Mouse (Mus musculus) forebrain, embryonic 11.5 days (tissue): ENCODE data around the gene Ppp1r14a. TPM values are rescaled to one million over a fixed set of nuclear protein-coding genes. Genes with fewer than 3 reads are reported as not detected.

Source experiments
- ATAC-seq: fragments of 200-750 bp; cut with Nextera tagmentation; replicated peaks from 2 replicates; pipeline ENCODE4 v1.8.0; 2017; ENCODE audit warnings: moderate TSS enrichment; ENCODE audit not compliant: low FRiP score
- DNase-seq: peaks from one replicate; pipeline ENCODE4 v3.0.0-alpha.2; 2017; ENCODE audit warnings: low spot score
- H3K27ac ChIP-seq: fragments of 300-500 bp; sonication (generic); 2 replicates; pipeline ENCODE4 v1.5.1; 2014; ENCODE audit warnings: low read depth, low read length
- H3K27me3 ChIP-seq: fragments of 300-500 bp; sonication (generic); 2 replicates; pipeline ENCODE4 v1.6.1; 2014; ENCODE audit warnings: mild to moderate bottlenecking, low read length, mixed read lengths; ENCODE audit not compliant: control insufficient read depth, insufficient read depth
- H3K36me3 ChIP-seq: fragments of 300-500 bp; sonication (generic); 2 replicates; pipeline ENCODE4 v1.6.1; 2014; ENCODE audit warnings: mild to moderate bottlenecking, low read length, moderate library complexity, mixed read lengths; ENCODE audit not compliant: control insufficient read depth, insufficient read depth
- H3K4me1 ChIP-seq: fragments of 300-500 bp; sonication (generic); replicated peaks from 2 replicates; pipeline ENCODE4 v1.6.1; 2014; ENCODE audit warnings: low read length, mixed read lengths; ENCODE audit not compliant: control insufficient read depth, insufficient read depth
- H3K4me2 ChIP-seq: fragments of 300-500 bp; sonication (generic); 2 replicates; pipeline ENCODE4 v1.6.1; 2014; ENCODE audit warnings: low read depth, mild to moderate bottlenecking, low read length, moderate library complexity, mixed read lengths; ENCODE audit not compliant: severe bottlenecking
- H3K4me3 ChIP-seq: fragments of 300-500 bp; sonication (generic); 2 replicates; pipeline ENCODE4 v1.5.1; 2014; ENCODE audit warnings: low read depth, low read length
- H3K9ac ChIP-seq: fragments of 300-500 bp; sonication (generic); 2 replicates; pipeline ENCODE4 v1.6.1; 2014; ENCODE audit warnings: low read length
- H3K9me3 ChIP-seq: fragments of 300-500 bp; sonication (generic); 2 replicates; pipeline ENCODE4 v1.6.1; 2016; ENCODE audit warnings: low read length, mixed read lengths; ENCODE audit not compliant: control insufficient read depth
- WGBS: fragments of 180-500 bp; shearing (Covaris S2); extraction: QIAGEN DNeasy Blood & Tissue Kit; methylation state at CpG from one replicate; pipeline ENCODE4 v1.1.7; 2014; 5-methylcytosine and 5-hydroxymethylcytosine counted together
- polyA plus RNA-seq: library from polyadenylated mRNA; unstranded; fragments of >200 nt; fragmentation: Nextera tagmentation; extraction: Ambion mirVana; gene quantifications from 2 replicates; pipeline ENCODE4 v1.2.1, GENCODE M21; 2014

Gene Ppp1r14a
- polyA plus RNA-seq, 1 experiment from 2014 or later = 13.3 TPM

DNA sequence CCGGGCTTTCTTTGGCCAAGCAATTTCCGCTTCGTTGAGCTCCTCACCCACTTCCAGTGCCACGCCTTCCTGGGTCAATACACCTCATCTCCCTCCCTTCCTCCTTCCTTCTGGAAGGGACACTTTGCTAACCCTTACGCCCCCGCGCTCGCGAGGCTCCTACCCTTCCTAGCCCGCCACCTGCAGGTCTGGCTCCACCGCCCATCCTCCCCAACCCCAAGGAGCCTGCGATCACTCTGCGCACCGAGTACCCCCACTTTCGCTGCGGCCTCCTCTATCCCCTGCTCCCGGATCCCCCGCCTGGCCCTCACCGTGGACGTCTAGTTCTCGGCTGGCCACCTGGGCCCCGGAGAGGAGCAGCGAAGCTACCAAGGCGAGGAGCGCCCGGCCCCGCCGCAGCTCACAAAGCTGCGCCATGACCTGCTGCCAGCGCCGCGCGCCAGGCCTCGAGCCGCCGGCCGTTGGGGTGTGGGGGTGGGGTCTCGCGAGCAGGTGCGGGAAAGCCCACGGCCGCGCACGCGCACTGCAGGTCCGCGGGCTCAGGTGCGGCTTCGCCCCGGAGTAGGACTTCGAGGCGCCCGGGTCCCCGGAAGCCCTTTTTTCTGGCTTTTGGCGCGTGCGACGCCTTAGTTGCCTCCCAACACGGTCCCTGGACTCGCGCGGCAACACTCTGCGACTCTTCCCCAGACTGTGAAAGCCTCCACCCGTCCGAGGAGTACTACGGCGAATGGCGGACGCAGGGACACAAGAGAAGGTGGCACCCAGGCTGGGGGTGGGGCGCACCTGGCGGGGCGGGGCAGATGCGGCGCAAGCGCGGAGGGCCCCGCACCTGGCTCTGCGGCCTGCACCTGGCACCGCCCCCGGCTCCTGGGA is 7.7 kb upstream of the Ppp1r14a start, which contains the start of gene Spint2:
Gene Spint2 (minus strand): TSS at position 712 of the 873 bp plus-strand sequence.
- peak; percentile 81 for DNase-seq
- no peak within 1 kb of the TSS for H3K27ac ChIP-seq

DNA sequence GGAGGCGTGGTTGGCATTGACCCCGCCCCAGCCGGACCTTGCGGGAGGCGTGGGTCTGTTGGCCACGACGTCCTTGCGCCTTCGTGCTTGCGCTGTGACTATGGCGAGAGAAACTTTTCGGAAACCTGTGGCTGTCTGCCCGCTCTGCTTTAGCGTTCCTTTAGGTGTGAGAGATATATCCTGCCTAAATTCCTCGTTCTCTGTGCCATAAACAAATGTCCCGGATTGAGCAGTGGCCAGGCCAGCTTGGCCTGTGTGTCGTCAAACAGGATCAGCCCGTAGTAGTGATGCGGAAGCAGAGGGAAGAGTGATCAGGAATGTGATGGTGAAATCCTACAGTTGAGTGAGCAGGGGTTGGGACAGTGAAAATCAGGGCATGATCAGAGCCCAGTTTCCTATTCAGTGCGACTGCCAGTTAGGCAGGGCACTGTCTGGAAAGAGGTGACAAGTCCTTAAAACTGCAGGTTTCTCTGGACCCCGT is 7.0 kb upstream of the Ppp1r14a start:
- WGBS = 8% methylated on average over 21 of the region's 21 CpGs
- H3K9me3 ChIP-seq = no peaks in the 10 kb centered on the region
- peak overlapping the region; percentile 56 for H3K4me3 ChIP-seq
- peak overlapping the region; percentile 62 for H3K9ac ChIP-seq
- H3K4me2 ChIP-seq = peak overlapping the region; percentile 98
- ATAC-seq = 0 out of 2 replicates have a peak, but pooled peaks have one; percentile 2
- no peak for DNase-seq
- peaks cover 20% of the 10 kb centered on the region for H3K27me3 ChIP-seq
- no peaks in the 10 kb centered on the region for H3K36me3 ChIP-seq
- peaks cover 7% of the 10 kb centered on the region for H3K4me1 ChIP-seq
- no peak overlapping the region for H3K27ac ChIP-seq

More for the DNA sequence above, 7.7 kb upstream of the Ppp1r14a start, which contains the start of gene Spint2:
- Histone ChIP-seq H3K9ac (peak within 1 kb of the TSS; percentile 62), H3K9me3 (no peaks in the 10 kb centered on the region), H3K27me3 (peaks cover 20% of the 10 kb centered on the region), H3K4me3 (peak within 1 kb of the TSS; percentile 56), H3K36me3 (no peaks in the 10 kb centered on the region), H3K4me1 (peaks cover 7% of the 10 kb centered on the region), H3K4me2 (peak within 1 kb of the TSS; percentile 98)
- WGBS = under 1% methylated on average over 69 of the region's 80 CpGs
- peak; percentile 71 for ATAC-seq

DNA sequence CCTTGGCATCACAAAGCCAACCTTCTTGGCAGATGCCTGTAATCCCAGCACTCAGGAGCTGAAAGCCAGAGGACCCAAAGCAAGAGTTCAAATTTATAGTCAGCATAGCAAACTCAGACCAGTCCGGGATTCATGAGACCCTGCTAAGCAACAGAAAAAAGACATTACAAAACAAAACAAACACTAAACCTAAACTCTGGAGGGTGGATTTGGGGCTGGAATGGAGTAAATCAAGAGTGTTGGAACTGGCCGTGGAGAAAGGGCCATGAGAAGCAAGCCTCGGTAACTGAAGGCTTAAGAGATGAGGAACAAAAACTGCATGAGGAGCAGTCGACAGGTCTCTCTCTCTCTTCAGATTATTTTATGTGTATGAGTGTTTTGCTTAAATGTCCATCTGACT is 5.2 kb upstream of the Ppp1r14a start:
- DNase-seq (no peak), ATAC-seq (no peak)
- 88% methylated on average over 4 of the region's 4 CpGs for WGBS
- Histone ChIP-seq H3K4me1 (peaks cover 7% of the 10 kb centered on the region), H3K36me3 (no peaks in the 10 kb centered on the region), H3K9me3 (no peaks in the 10 kb centered on the region), H3K9ac (no peak overlapping the region), H3K4me2 (no peak overlapping the region), H3K27ac (no peak overlapping the region), H3K4me3 (no peak overlapping the region), H3K27me3 (peaks cover 22% of the 10 kb centered on the region)

DNA sequence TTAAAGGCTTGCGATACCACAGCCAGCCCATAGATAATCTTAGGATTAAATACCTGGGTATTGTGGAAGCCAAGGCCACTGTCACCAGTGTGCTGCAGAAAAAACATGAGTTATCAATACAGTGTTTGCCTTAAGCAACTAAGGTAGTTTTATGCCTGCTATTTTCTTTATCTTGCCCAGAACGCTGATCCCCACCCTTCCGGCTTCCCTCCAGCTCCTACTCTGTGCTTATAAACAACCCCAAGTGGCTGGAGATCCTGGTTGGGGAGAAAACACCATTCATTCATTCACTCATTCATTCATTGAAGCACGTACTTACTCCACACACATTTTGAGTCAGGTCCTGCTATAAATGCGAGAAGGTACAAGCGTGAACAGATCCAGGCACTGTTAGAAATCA is 4.6 kb upstream of the Ppp1r14a start:
- Histone ChIP-seq H3K36me3 (no peaks in the 10 kb centered on the region), H3K4me3 (no peak overlapping the region), H3K9ac (no peak overlapping the region), H3K9me3 (no peaks in the 10 kb centered on the region), H3K27ac (no peak overlapping the region), H3K4me2 (no peak overlapping the region), H3K27me3 (peaks cover 26% of the 10 kb centered on the region), H3K4me1 (peaks cover 10% of the 10 kb centered on the region)
- DNase-seq = no peak
- no peak for ATAC-seq
- 96% methylated on average over 6 of the region's 6 CpGs for WGBS

DNA sequence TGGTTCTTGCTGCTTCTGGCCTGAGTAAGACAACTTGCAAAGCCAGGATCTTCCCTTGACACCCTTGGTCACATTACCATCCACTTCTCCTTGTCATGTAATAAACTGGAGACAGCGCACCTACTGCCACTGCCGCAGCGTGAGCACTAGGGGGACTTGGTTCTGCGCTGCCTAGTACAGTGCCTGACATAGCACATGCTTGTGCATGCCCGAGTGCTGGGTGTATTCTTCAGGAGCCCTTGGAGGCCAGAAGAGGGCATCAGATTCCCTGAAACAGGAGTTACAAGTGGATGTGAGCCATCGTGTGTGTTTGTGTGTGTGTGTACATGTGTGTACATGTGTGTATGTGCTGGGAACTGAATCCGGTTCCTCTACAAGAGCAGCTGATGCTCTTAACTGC is 1.6 kb upstream of the Ppp1r14a start:
- Histone ChIP-seq H3K4me3 (no peak overlapping the region), H3K4me1 (peaks cover 12% of the 10 kb centered on the region), H3K27me3 (peaks cover 12% of the 10 kb centered on the region), H3K9ac (no peak overlapping the region), H3K9me3 (no peaks in the 10 kb centered on the region), H3K27ac (no peak overlapping the region), H3K36me3 (no peaks in the 10 kb centered on the region), H3K4me2 (no peak overlapping the region)
- no peak for DNase-seq
- WGBS = 88% methylated on average over 7 of the region's 7 CpGs
- ATAC-seq = no peak

DNA sequence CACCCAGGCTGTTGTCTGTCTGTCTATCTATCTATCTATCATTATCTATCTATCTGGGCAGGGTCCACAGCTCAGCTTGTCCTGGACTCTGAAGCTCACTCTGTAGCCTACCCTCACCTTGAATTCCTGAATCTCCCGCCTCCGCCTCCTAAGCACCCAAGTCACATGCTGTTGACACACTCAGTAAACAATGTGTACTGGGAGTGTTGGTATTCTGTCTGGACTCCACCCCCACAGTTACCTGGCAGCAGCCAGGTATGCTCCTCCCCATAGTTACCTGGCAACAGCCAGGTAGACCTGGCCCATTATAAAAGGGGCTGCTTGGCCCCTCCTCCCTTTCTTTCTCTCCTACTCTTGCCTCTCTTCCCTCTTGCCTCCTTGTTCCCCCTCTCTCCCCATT is 1.0 kb upstream of the Ppp1r14a start:
- ATAC-seq = no peak
- Histone ChIP-seq H3K27me3 (peaks cover 9% of the 10 kb centered on the region), H3K27ac (no peak overlapping the region), H3K9ac (no peak overlapping the region), H3K4me2 (no peak overlapping the region), H3K36me3 (no peaks in the 10 kb centered on the region), H3K4me1 (peaks cover 13% of the 10 kb centered on the region), H3K9me3 (no peaks in the 10 kb centered on the region), H3K4me3 (no peak overlapping the region)
- DNase-seq = no peak
- 84% methylated on average over 2 of the region's 2 CpGs for WGBS

DNA sequence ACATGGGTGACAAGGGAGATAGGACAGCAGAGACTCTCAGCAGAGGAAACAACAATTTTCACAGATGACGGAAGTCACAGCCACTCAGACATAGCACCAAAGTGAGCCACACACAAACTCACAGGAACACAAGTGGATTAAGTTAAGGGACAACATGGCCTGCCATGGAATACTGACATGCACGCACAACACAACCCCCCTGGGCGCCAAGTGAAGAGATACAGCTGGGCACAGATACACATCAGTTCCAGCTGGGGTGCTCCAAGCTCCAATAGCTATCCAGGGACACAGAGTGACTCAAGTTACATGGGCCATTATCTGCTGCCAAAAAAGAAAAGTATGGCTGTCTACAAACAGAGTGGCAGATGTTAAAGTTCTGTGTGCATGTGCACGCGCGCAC is 748 bp downstream of the Ppp1r14a start:
- 84% methylated on average over 6 of the region's 6 CpGs for WGBS
- no peak overlapping the region for H3K9ac ChIP-seq
- ATAC-seq = no peak

DNA sequence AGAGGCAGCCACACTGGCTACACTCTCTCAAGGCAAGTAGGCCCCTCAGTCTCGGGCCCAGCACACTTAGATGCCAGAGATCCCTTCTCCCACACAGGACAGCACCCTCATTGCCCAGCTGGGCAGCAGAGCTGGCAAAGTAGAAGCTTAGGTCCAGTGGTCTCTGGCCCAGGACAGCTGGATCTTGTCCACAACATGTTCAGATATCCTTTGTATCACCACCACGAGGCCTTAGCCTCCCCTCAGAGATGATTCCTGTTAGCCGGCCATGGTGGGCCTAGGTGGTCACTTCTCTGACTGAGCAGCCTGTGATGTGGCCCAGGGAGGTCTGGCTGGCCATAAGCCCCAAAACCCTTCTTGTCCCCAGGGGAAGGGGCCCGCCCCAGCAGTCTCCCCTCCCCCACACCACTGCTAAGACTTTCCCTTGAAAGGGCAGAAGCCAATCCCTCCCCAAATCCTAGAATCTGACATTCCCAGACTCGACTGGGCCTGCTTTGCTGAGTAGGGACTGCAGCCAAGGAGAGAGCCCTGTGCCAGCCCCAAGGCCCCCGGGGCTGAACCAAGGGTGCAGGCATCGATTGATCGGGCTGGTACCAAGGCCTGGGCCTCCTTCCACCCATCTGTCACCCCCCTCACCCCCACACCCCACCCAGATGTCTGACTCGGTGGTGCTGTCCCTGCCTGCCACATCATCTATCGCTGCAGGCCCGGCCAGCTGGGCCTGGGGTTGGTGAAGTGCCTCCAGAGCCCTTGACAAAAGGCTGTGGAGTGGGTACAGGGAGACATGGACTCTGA is 1.8 kb downstream of the Ppp1r14a start:
- WGBS = 37% methylated on average over 11 of the region's 11 CpGs

More for the DNA sequence above, 748 bp downstream of the Ppp1r14a start:
- Histone ChIP-seq H3K36me3 (no peaks in the 10 kb centered on the region), H3K27me3 (peaks cover 9% of the 10 kb centered on the region), H3K4me3 (peak overlapping the region; percentile 49), H3K4me2 (peak overlapping the region; percentile 91; the same call in 1 of the 2 replicates), H3K9me3 (no peaks in the 10 kb centered on the region), H3K27ac (no peak overlapping the region), H3K4me1 (peaks cover 17% of the 10 kb centered on the region)
- DNase-seq = no peak

More for the DNA sequence above, 1.8 kb downstream of the Ppp1r14a start:
- Histone ChIP-seq H3K27ac (peak overlapping the region; percentile 51), H3K4me2 (no peak overlapping the region), H3K4me1 (peaks cover 17% of the 10 kb centered on the region), H3K4me3 (no peak overlapping the region), H3K36me3 (no peaks in the 10 kb centered on the region), H3K9me3 (no peaks in the 10 kb centered on the region), H3K27me3 (peaks cover 9% of the 10 kb centered on the region), H3K9ac (peak overlapping the region; percentile 35)
- DNase-seq (no peak), ATAC-seq (0 out of 2 replicates have a peak, but pooled peaks have one; percentile 3)
